Mouse (Mus musculus) urinary bladder, adult 18-20 months (tissue): ENCODE results near the gene Nup155.

Source experiments
- DNase-seq, 2 experiments: peaks; one replicate each; pipeline ENCODE4 v3.0.0; 2022; ENCODE audit warnings: low spot score in 2 of 2, mixed read lengths in 2 of 2

The Nup155 gene

GRCm38 (mm10) chr15:8190435-8190834 lies 81.4 kb downstream of the Nup155 start:
- no peak for DNase-seq

- no peak for DNase-seq
Measured at GRCm38 (mm10) chr15:8200317-8200716, 91.2 kb downstream of the Nup155 start.

GRCm38 (mm10) chr15:8208362-8208761 lies 99.3 kb downstream of the Nup155 start:
- no peak for DNase-seq
